Mouse (Mus musculus): ENCODE data around the gene Gm43517.

DNA sequence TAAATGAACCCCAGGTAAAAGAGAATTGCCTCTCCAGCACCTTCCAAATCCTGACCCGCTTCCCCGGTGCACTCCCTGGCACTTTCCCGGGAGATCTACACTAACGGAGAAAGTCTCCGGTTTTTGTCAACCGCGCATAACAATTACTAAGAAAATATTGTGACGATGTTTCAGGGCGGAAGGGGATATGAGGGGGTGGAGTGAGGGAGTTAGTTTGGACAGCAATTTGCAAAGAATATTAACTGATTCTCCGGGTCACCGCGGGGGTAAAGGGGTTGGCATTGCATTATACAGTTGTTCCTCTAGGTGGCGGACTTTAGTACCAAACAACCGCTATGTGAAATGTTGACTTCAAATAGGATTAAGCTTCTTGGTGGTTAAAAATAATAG lies 10.4 kb upstream of the Gm43517 start:
- peak; percentile 55 for TF ChIP-seq CTCF (IDR thresholded peaks at IDR 0.05; ENCODE audit: low read depth)
- no peak for TF ChIP-seq EP300 (IDR thresholded peaks at IDR 0.05; ENCODE audit: low read depth)

Data from liver, postnatal 0 days (tissue).